Mouse (Mus musculus) heart, postnatal 0 days (tissue): Measurements from ENCODE around the gene Frmd6.

Experiments
- CTCF ChIP-seq: IDR thresholded peaks from 2 replicates; pipeline ENCODE4 v1.5.1; 2016; ENCODE audit warnings: antibody characterized with exemption, control low read depth, low read depth
- EP300 ChIP-seq: IDR thresholded peaks from 2 replicates; pipeline ENCODE4 v1.6.1; 2016; ENCODE audit warnings: antibody characterized with exemption, low read depth

DNA sequence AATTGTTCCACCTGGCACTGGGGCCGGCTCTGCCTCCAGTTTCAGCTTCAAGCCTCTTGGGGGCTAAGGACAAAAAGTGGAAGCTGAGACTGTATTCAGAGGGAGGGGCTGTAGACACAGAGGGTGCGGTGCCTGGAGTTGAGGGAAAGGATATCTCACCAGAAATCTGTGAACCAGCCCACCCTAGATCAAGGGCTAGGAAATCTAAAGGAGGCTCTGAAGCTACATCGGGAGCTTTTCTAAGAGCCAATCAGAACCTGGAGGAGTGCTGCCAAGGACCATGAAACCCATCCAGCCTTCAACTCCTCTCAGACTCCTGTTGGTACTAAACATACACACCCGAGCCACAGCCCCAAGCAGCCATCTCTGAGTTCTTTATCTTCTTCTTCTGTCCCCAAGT, 82.8 kb downstream of the Frmd6 start:
- no peak for TF ChIP-seq CTCF
- no peak for TF ChIP-seq EP300
